Mouse (Mus musculus) cortical plate, adult 2 months (tissue): ENCODE measurements around the gene Hoxc11. TPM values are rescaled to one million over a fixed set of nuclear protein-coding genes. Genes with fewer than 3 reads are reported as not detected.

Source experiments
- H3K27ac ChIP-seq: fragments of 200-500 bp; 2 replicates; pipeline ENCODE4 v1.5.1; 2012; ENCODE audit warnings: low read length, control low read depth, inconsistent platforms; ENCODE audit not compliant: insufficient read depth
- H3K4me1 ChIP-seq: fragments of 200-500 bp; 2 replicates; pipeline ENCODE4 v1.6.1; 2011; ENCODE audit warnings: low read length; ENCODE audit not compliant: control insufficient read depth, insufficient read depth
- H3K4me3 ChIP-seq: fragments of 200-500 bp; 2 replicates; pipeline ENCODE4 v1.5.1; 2011; ENCODE audit warnings: mild to moderate bottlenecking, low read length, control low read depth; ENCODE audit not compliant: insufficient read depth
- CTCF ChIP-seq: fragments of 200-500 bp; IDR thresholded peaks from 2 replicates; pipeline ENCODE4 v1.5.1; 2011; ENCODE audit warnings: mild to moderate bottlenecking, control low read depth, low read length; ENCODE audit not compliant: insufficient read depth; ENCODE audit errors: extremely low read depth
- POLR2A ChIP-seq: fragments of 200-500 bp; IDR thresholded peaks from 2 replicates; pipeline ENCODE4 v1.6.1; 2011; ENCODE audit warnings: mild to moderate bottlenecking, low read length, control low read depth; ENCODE audit not compliant: insufficient read depth; ENCODE audit errors: extremely low read depth
- polyA plus RNA-seq: library from polyadenylated mRNA; depleted of rRNA; stranded (reverse); fragments of >200 nt; gene quantifications from 2 replicates; pipeline ENCODE4 v1.2.3, GENCODE M21; 2012; rRNA removed

Gene Hoxc11
- polyA plus RNA-seq, 1 experiment = not detected

DNA sequence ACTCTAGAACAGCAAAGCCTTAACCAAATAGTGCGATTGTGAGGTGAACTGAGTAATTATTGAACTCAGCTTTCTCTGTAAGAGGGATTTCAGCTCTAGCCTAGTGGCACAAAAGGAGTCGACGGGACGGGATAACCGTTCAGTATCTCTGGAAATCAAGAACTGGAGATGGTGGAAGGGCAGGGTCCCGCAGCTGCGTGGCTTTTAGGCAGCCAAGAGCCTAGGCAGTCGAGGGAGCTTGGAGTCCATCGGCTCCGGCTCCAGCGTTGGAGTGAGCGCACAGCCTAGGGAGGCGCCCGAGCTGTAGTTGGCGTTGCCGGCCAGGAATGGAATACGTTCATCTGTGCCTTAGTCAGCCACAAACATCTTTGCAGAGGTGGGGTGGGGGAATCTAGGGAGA, 51.1 kb downstream of the Hoxc11 start:
- Histone ChIP-seq H3K4me3 (no peak overlapping the region), H3K4me1 (no peaks in the 10 kb centered on the region), H3K27ac (no peak overlapping the region)
- TF ChIP-seq POLR2A (no peak), CTCF (no peak)

DNA sequence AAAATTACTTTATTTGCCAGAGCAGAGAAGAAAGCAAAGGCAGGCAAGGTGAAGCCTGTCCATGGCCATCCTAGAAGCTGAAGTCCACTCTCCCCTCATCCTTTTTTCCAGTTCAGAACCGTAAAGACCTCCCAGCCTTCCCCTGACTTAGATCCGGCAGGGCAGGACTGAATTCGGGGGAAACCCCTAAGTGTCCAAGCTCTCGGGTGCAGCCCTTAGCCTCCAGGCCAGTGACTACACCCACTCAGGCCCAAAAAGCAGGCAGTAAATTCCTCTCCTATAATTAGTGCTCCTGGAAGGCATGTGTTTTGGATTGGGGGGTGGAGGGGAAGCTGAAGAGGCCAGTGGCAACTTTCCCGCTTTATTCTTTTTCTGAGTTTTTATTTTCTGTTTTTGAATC, 51.6 kb downstream of the Hoxc11 start:
- TF ChIP-seq CTCF (no peak), POLR2A (no peak)
- Histone ChIP-seq H3K4me1 (no peaks in the 10 kb centered on the region), H3K27ac (no peak overlapping the region), H3K4me3 (no peak overlapping the region)

DNA sequence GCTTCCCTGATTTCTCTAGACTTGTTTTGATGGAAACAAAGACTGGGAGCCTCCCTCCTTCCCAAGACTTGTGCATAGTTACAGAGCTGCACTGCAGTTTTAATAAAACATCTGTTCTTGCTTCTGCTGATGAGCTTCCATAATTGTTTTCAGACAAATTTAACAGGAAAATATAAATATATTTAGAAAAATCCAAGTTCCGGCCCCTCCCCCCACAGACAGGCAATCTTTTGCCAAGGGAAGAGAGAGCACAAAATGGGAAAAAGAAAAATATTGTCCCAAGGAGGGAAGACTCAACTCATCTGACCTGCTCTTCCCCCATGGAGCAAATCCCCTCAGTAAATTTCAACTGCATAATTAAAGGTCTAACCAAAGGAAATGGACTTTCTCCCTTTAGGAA, 52.1 kb downstream of the Hoxc11 start:
- no peak for TF ChIP-seq CTCF
- no peak for TF ChIP-seq POLR2A
- no peak overlapping the region for H3K27ac ChIP-seq

More for the DNA sequence above, 52.1 kb downstream of the Hoxc11 start:
- Histone ChIP-seq H3K4me1 (no peaks in the 10 kb centered on the region), H3K4me3 (no peak overlapping the region)

Other genes with a start within 250 kb of the Hoxc11 start
- gene Calcoco1, start 232.2 kb upstream of the Hoxc11 start, polyA plus RNA-seq = 62.5 and 67.0 TPM in 2 replicates
- not detected in 2 replicates for gene Hoxc13, start 33.3 kb upstream of the Hoxc11 start, polyA plus RNA-seq
- gene Hoxc12, start 17.7 kb upstream of the Hoxc11 start, polyA plus RNA-seq = not detected in 2 replicates
- gene Hoxc10, start 12.4 kb downstream of the Hoxc11 start, polyA plus RNA-seq = not detected in 2 replicates
- gene Hoxc5, start 13.0 kb downstream of the Hoxc11 start, polyA plus RNA-seq = not detected in 2 replicates
- gene Hoxc9, start 22.0 kb downstream of the Hoxc11 start, polyA plus RNA-seq = not detected in 2 replicates
- not detected in 2 replicates for gene Hoxc8, start 36.2 kb downstream of the Hoxc11 start, polyA plus RNA-seq
- gene Hoxc6, start 43.8 kb downstream of the Hoxc11 start, polyA plus RNA-seq = not detected in 2 replicates
- not detected in 2 replicates for gene Hoxc4, start 64.5 kb downstream of the Hoxc11 start, polyA plus RNA-seq
- gene Smug1, start 212.7 kb downstream of the Hoxc11 start, polyA plus RNA-seq = 19.5 and 19.9 TPM in 2 replicates